Mouse (Mus musculus) bone marrow, adult 2 months (tissue): Measurements from ENCODE around the gene Myh7.

ENCODE experiments used
- CTCF ChIP-seq: fragments of 200-500 bp; IDR thresholded peaks from 2 replicates; pipeline ENCODE4 v1.5.1; 2011; ENCODE audit warnings: low read length, control low read depth; ENCODE audit not compliant: control insufficient read depth, insufficient read depth
- POLR2A ChIP-seq: fragments of 200-500 bp; IDR thresholded peaks from 2 replicates; pipeline ENCODE4 v1.6.1; 2011; ENCODE audit warnings: low read depth, mild to moderate bottlenecking, control low read depth, low read length, borderline replicate concordance; ENCODE audit not compliant: control insufficient read depth

DNA sequence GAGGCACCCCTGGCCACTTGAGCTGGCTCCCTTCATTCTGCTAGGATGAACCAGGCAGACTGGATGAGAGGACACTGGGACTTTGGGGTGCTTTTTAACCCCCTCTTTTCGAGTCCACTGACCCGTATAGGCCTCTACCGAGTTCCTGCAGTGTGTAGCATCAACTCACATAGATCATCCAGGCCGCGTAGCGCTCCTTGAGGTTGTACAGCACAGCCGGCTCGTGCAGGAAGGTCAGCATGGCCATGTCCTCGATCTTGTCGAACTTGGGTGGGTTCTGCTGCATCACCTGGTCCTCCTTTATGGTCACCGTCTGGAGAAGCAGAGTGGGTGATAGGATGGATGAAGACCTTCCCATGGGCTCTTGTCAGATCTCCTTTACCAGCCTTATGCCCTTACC lies 30.7 kb downstream of the Myh7 start:
- TF ChIP-seq CTCF: no peak
- no peak for TF ChIP-seq POLR2A
